Mouse (Mus musculus): Measurements from ENCODE around the gene Gbf1.

DNA sequence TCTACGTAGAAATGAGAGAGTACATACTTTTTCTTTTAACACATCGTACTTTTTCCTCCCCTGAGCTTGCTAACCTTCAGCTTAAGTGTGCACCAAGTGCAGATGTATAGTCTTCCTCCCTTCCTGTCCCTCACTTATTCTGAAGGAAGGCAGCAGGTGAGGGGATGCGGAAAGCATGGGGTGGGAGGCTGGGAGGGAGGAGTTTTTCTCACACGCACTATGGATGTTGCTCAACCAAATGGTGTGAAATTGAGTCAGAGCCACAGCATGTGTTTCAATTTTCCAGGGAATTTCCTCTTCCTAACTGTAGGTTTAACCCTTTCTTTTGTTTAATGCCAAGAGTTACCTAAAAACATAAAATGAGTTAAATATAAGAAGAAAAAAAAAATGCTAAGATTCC lies 70.8 kb downstream of the Gbf1 start:
- TF ChIP-seq CTCF (IDR thresholded peaks at IDR 0.05; ENCODE audit: low read depth) (no peak), EP300 (IDR thresholded peaks at IDR 0.05; ENCODE audit: low read depth) (no peak)

Data from liver, postnatal 0 days (tissue).